Mouse (Mus musculus) layer of hippocampus, postnatal 10 days (tissue): ENCODE measurements around the gene Vmn1r177. TPM values are rescaled to one million over a fixed set of nuclear protein-coding genes. Genes with fewer than 3 reads are reported as not detected.
"Not testable (repeated sequence)": the region's sequence is repeated elsewhere in the genome, so short reads cannot be mapped to it uniquely, and the experiment has no call there.

Experiments
- DNase-seq, 2 experiments: peaks; one replicate each; pipeline ENCODE4 v3.0.0; 2021; ENCODE audit warnings: low spot score in 2 of 2
- long read RNA-seq: library from polyadenylated mRNA; stranded (forward); transcript quantifications from one replicate; pipeline ENCODE4 v2.0.0, GENCODE M21; 2023
- total RNA-seq, 2 experiments: library from RNA; stranded (reverse); gene quantifications; 2 replicates each; pipeline ENCODE4 v1.2.3; 2021

Vmn1r177 gene
- total RNA-seq: not detected
- long read RNA-seq: 0 reads

DNA sequence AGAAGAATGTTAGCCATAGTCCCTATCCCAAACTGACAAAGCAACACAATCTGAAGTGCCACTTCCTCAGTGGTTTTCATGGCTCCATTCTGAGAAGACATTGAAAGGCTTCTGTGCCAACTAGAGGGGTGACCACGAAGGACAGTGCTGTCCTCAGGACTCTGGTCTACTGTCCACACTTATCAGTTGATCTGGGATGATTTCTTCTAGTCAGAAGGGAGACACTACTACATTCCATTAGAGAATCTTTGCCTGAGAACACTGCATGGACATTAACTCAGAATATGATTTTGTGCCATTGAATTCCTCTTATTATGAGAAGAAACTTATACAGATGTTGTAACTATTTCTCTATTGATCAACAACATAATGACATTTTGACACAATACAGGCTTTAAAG, at the start of gene Vmn1r177:
Gene Vmn1r177, minus strand, starts transcription at position 101 of the 400 bp plus-strand sequence.
- not testable (repeated sequence) for DNase-seq

DNA sequence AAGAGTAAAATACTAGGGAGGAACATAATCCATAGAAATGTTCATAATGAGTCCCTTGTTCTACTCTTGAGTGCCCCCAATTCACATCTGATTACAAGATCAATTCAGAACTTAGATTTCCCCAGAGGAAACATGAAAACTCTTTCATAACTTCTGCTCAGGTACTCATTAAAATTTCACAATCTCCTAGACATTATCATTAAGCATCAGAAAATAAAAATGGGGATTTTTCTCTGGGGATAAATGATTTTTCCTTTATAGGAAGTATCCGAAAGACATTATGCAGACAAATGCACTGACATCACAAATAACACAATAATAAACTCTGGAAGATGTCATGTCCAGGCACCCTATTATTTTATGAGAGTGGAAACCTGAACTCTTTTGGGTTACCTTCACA, 25.5 kb upstream of the Vmn1r177 start, which contains the start of gene Vmn1r178:
Gene Vmn1r178, plus strand, starts transcription at position 301 of the 400 bp plus-strand sequence.
- no peak for DNase-seq

DNA sequence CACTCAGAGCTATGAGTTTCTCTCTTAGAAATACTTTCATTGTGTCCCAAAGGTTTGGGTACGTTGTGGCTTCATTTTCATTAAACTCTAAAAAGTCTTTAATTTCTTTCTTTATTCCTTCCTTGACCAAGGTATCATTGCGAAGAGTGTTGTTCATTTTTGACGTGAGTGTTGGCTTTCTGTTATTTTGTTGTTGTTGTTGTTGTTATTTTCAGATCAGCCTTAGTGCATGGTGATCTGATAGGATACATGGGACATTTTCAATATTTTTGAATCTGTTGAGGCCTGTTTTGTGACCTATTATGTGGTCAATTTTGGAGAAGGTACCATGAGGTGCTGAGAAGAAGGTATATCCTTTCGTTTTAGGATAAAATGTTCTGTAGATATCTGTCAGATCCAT, 10.7 kb upstream of the Vmn1r177 start:
- not testable (repeated sequence) for DNase-seq

DNA sequence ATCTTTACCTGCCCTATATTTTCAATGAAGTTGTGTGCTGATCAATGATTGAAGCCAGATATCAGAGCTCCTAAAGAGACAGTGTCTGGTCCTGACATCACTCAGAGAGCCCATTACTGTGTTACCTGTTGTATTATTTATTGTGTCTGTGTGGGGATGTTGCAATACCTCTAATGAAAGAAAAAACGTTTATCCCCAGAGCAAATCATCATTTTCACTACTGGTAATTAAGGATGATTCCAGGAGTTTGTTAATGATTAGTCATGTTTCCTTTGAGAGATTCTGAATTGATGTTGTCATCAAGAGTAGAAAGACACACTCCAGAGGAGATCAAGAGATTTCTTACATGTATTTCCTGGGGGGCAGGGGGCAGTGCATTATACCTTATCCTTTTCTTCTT, 29.0 kb downstream of the Vmn1r177 start, which contains the start of gene Vmn1r176:
Gene Vmn1r176, minus strand, starts transcription at position 101 of the 400 bp plus-strand sequence.
- not testable (repeated sequence) for DNase-seq

Other genes starting within 250 kb of the Vmn1r177 start
- gene Vmn1r171, start 235.7 kb downstream of the Vmn1r177 start, total RNA-seq: not detected
- gene Vmn1r172, start 208.1 kb downstream of the Vmn1r177 start, total RNA-seq: not detected
- not detected for gene Vmn1r173, start 165.7 kb downstream of the Vmn1r177 start, total RNA-seq
- not detected for gene Vmn1r174, start 114.2 kb downstream of the Vmn1r177 start, total RNA-seq
- not detected for gene Vmn1r175, start 55.8 kb downstream of the Vmn1r177 start, total RNA-seq
- not detected for gene Vmn1r176, start 29.1 kb downstream of the Vmn1r177 start, total RNA-seq
- gene Vmn1r178, start 25.6 kb upstream of the Vmn1r177 start, total RNA-seq: not detected
- gene Vmn1r179, start 60.5 kb upstream of the Vmn1r177 start, total RNA-seq: not detected
- gene Vmn1r180, start 84.2 kb upstream of the Vmn1r177 start, total RNA-seq: not detected
- gene Vmn1r181, start 108.2 kb upstream of the Vmn1r177 start, total RNA-seq: not detected
- gene V1rd19, start 135.2 kb upstream of the Vmn1r177 start, total RNA-seq: not detected
- not detected for gene Vmn1r183, start 186.8 kb upstream of the Vmn1r177 start, total RNA-seq
- gene Zfp180, start 215.5 kb upstream of the Vmn1r177 start, total RNA-seq: 10 to 100 TPM; 31.3 to 31.4 TPM
- 1 to 10 TPM; 7.2 to 7.7 TPM for gene Zfp112, start 245.9 kb upstream of the Vmn1r177 start, total RNA-seq